Mouse (Mus musculus) E14TG2a.4 (cell line): Measurements from ENCODE around the gene Gm2888.
"Not testable (repeated sequence)": the region's sequence is repeated elsewhere in the genome, so short reads cannot be mapped to it uniquely, and the experiment has no call there.

ENCODE experiments used
- CTCF ChIP-seq: conservative IDR thresholded peaks from 2 replicates; pipeline ENCODE4 v1.5.1; 2014; ENCODE audit warnings: low read length
- POU5F1 ChIP-seq: IDR thresholded peaks from 2 replicates; pipeline ENCODE4 v1.6.1; 2014; ENCODE audit warnings: low read length, borderline replicate concordance

DNA sequence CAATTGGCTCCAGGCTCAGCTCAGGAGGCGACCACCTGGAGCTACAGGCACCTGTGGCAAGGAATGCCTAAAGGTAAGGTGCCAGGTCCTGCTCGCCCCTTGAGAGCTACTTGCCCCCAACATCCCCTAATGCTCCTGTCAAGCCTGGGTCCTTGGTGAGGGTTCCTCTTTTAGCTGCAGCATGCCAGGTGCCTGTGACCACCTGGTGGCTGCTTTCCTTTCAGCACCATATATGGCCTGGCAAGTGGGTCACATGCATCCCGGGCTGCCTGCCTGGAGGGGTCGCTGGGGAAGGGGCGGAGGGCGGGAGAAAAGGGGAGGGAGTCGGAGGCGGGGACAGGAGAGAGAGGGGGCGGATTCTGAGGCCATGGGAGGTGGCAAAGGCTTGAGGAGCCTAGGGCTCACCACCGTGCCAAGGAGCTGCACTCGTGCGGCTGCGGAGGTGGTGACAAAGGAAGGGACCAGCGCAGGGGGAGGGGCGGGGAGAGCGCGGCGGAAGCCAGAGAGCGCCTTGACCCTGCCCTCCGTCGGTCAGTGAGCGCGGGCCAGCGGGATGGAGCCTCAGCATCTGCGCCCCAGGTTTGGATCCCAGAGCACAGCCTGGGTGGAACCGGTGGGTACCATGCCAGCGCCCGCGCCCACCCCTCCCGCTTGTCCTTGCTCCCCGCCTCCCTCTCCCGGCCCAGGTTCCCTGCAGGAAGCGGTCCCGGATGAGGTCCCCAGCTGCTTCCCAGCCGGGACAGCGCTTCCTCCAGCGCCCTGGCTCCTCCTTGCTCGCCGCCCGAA, 19.1 kb downstream of the Gm2888 start, which contains the start of gene Gm2897:
- not testable (repeated sequence) for TF ChIP-seq CTCF, POU5F1
